Mouse (Mus musculus) retina, postnatal 7 days (tissue): Measurements from ENCODE around the gene Gm17359.

ENCODE experiments used
- DNase-seq: peaks from one replicate; pipeline ENCODE4 v3.0.0-alpha.2; 2012; ENCODE audit warnings: low read depth, low spot score

Gene Gm17359

DNA sequence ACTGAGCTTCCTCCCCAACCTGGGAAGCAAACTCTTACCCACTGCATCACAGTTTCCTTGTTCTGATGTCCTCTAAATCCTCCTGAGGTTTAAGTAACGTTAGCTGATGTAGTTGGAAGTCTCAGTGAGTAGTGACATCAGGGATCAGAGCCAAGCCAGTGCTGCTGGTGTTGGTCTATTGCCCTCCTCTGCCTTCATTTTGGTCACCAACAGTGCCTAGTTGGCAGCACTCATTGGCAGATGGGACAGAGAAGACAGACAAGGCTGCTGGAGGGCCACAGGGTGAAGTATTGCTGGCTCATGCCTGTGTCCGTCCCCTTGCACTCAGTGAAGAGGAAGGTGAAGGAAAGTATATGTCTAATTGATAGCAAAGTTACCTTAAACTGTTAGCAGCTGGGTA is 139.5 kb downstream of the Gm17359 start:
- DNase-seq: no peak

DNA sequence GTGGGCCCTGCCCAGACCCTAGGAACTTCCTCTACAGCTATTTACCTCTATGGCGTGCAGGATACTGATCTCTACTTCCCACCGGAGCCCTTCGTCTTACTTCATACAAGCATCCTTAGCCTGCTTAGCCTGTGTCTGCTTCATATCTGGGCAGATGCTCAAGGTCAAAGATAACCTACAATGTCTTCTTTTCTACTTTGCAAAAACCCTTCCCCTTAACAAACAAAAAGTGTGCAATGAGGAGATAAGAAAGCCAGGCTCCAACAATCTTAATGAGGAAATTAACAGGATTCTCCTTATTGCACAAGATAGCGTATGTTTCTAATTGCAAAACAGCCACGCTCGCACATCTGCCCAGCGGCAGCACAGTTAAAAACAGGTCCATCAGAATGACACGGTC is 141.9 kb downstream of the Gm17359 start:
- DNase-seq: no peak

DNA sequence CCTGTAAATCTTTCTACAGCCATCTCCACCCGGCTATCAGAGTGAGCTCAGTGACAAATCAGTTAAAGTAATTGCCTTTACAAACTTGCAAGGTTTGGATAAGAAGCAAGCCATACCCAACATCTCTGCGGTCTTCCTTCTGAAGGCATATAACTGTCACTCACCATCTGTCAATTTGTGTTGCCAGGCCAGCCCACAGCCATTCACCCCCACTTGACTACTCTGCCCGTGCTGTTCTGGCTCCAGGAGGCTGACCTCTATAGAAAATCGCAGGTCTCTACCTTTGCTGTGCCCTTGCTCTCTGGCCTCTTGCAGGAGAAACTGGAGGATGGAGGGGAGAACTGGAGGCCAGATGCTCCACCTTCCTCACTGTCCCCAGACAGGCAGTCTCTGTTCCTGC is 142.4 kb downstream of the Gm17359 start:
- no peak for DNase-seq

DNA sequence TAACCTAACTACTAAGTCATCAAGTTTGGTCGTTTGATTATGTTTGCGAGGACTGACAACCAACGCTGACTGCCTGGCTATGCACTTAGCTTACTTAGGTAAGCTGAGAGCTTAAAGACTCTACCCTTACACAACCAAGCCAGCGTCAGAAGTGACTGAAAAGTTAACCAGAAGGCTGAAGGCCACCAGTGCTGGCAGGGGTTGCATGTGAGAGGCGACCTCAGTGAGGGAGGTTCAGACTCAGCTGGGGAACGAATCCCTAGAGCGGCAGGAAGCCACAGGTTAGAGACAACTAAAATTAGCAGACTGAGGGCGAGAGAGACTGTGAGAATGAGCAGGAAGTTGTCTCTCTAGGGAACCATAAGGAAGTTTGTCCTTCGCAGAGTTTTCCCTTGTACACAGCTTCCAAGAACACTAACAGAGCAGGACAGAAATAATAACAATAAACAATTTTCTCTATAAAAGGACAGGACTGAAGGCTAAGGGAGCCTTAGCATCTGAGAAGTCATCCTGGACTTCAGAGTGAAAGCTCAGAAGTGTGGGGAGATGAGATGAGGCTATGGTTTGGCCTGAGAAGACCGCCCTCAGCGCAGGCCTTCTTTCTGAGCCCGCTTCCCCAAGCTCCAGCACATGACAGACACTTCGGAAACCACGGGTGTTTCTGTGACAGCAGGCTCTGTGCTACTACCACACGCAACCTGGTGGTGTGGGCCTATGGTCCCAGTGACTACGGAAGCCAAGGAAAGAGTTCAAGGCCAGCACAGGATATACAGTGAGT is 148.0 kb downstream of the Gm17359 start:
- DNase-seq: no peak

DNA sequence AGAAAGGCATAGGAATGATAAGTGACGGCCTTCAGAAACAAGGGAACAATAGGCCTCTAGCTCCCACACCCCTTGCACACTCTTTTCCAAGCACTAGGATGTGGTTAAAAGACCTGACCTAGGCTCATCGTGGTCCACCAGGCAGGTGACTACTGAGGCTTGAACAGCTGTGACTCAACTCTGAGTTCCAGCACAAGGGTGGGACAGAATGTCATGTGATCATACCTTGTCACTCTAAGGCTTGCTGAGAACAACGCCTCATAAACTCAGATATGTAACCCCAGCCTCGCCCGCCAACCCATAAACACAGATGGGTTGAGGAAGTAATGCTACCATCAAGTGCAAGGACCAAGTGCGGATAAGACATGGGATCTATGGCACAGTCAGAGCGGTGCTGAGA is 151.6 kb downstream of the Gm17359 start:
- no peak for DNase-seq

DNA sequence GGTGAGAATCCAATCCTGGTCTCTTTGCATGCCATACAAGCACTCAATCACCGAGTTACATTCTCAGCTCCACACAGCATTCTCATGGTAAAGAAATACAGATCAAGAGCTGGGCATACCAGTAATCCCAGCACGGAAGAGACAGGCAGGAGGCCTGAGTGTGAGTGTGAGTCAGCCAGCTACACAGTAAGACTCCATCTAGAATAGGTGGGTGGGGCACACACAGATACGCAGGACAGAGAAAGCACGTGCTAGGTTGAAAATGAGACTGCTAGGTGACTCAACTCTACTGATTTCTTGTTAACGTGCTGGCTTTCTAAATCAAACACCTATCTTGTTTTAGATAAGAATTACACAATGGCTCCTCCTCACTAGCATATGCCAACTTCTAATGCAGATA is 153.6 kb downstream of the Gm17359 start:
- no peak for DNase-seq

DNA sequence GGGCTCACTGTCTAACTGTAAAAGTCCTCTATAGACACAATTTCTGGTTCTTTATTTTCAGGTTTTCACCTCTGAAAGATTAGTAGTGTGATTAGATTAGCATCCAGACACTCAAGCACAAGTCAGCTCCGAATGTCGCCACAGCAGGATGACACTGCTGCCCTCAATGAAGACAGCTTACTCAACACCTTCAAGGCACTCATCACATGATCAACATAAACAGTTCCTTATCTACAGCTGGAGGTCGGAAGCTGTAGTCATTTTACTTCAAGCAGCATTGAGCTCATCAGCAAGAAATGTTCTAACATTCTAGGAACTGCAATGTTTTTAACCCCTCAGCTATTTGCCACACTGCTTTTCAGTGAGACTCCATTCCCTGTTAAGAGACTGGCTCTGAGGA is 155.2 kb downstream of the Gm17359 start:
- DNase-seq: no peak

DNA sequence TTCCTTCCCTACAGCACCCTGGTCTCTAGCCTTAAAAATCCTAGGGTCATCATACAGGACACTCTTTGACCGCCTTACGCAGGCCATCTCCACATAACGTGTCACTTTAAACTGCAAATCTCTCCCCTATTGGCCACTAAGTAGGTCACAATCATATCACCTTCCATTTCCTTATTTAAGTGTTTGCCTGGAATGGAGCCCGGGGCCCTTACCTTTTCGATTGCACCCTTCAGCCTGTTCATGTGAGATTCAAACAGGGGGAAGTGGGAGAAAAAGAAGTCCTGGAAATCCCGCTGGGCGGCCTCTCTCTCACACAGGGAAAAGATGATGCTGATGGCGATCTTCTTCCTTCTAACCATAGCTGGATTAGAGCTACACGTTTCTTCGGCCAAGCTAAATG is 156.6 kb downstream of the Gm17359 start:
- no peak for DNase-seq

DNA sequence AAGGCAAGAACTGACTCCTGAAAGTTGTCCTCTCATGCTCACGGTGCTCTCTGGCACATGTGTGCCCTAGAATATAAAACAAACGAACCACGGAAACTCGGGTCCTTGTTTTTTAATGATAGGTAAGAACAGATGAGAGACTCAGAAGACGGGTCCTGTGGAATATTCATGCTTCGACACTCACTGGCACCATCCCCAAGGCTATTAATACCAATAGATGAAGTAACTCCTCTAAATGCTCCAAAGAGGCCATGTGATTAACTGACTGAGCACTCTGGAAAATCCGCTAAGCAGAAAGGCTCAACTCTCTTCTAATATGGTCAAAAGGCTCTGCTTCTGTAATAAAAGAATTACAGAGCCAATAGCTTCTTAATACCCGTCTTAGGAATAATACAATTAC is 157.6 kb downstream of the Gm17359 start:
- DNase-seq: no peak

DNA sequence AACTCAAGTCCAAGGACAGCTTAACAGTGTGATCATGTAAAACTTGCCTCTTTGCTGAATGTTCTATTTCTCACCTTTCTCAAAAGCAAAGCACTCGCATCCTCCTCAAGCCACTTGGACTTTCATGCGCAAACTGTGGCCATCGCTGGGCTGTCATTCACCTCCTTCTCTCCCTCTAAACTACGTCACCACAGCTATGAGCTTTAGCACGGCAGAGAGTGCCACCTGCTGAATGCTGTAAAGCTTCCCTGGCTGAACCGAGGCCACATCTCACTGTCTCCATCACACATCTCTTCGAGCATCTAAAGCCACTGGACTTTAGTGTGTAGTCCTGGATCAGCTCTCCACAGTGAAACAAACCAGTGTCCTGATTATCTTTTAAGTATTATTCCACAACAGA is 158.7 kb downstream of the Gm17359 start:
- no peak for DNase-seq

DNA sequence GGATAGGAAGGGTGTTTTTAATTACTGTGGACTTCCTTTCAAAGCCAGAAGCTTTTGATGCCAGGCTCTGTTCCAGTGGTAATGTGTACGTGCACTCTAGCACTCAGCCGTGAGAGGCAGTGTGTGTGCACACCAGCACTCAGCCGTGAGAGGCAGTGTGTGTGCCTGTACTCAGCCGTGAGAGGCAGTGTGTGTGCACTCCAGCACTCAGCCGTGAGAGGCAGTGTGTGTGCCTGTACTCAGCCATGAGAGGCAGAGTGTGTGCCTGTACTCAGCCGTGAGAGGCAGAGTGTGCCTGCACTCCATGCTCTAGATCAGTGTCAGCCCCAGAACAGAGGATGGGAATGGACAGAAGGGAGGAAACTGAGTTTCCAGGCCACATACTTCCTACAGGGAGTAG is 160.2 kb downstream of the Gm17359 start:
- DNase-seq: no peak

DNA sequence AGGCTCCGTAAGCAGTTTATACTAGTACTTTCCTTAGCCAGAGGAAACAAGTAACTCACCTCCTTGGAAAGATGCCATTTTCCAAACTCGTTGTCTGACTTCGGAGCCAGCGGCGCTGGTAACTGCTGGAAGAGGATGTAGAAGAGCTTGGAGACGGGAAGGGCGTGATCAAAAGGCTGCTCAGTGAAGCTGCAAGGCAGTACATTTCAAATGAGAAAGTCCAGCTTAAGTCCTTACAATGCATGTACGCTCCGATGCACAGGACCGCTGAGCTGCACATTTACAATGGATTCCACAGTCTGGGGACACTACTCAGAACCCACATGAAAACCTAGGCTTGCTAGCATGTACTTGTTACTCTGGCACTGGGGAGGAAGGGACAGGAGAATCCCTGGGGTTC is 163.8 kb downstream of the Gm17359 start:
- no peak for DNase-seq

DNA sequence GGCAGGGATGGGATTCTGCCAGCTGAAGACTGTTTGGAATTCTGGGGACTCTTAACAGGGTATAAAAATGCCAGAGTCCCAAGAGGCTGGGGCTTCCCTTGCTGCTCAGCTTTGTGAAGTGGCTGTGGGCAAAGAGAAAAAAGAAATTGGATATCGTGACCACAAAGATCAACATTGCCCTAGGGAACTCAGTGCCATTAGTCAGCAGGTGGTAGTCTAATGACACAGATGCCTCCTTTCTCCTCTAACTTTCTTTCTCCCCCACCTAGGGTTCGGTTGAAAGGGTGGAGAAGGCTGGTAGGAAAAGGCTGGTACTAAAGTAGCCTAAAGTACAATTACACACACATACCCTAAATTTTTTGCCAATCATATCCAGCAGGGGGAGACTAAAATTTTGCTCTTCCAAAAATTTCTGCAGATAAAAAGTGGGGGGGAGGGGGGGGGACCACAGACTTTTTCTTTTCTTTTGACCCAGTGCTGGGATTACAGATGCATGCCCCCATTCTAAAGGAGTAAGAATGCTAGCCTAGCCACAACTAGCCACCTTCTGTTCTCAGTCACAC is 164.8 kb downstream of the Gm17359 start:
- DNase-seq: no peak
